Mouse (Mus musculus): ENCODE data around the gene Abhd11.
A peak's percentile ranks its signal among the peaks of the same experiment; 100 is the strongest.

- TF ChIP-seq POLR2A (IDR thresholded peaks at IDR 0.05; ENCODE audit: borderline replicate concordance, control insufficient read depth, low read depth, low read length) (no peak), CTCF (IDR thresholded peaks at IDR 0.05; ENCODE audit: control insufficient read depth, insufficient read depth, low read length) (peak; percentile 48)
These were observed 25.6 kb downstream of the Abhd11 start for GRCm38 (mm10) chr5:135034593-135034992.

Data from bone marrow, adult 2 months (tissue).